8 mouse cellular contexts compared by ENCODE assay signal in genomic region chr8:106511065-106511501, GRCm38 (mm10). TPM values are rescaled to one million over a fixed set of nuclear protein-coding genes. Genes with fewer than 3 reads are reported as not detected.
DNase-seq lines count a peak whose midpoint lies in the region; ATAC-seq lines count a peak whose summit lies in the region.
"Had no signal": no experiment of that assay in that cellular context is flagged by ENCODE, and none has a peak within 500 bp of the region (broad histone marks: within the 10 kb centered on the region; RNA-seq: fewer than 3 reads in every experiment).

No protein-coding gene starts in this region.

- peak overlapping the region; percentile 35 for H3K4me3 ChIP-seq in hindbrain, embryonic 13.5 days
- H3K4me3 ChIP-seq: myocyte had no signal

- H3K4me2 ChIP-seq in hindbrain, embryonic 13.5 days = peak overlapping the region; percentile 55

- H3K27ac ChIP-seq in hindbrain, embryonic 13.5 days = peak overlapping the region; percentile 15; the same call in 1 of the 2 replicates

- no peaks in the 10 kb centered on the region for H3K36me3 ChIP-seq in hindbrain, embryonic 13.5 days

- ATAC-seq in hindbrain, embryonic 13.5 days (ENCODE audit: low FRiP score) = peak; percentile 46; the same call in 1 of the 2 replicates

- WGBS in hindbrain, embryonic 13.5 days = 1% methylated on average over 22 of the region's 22 CpGs

- DNase-seq in ES-CJ7 (ENCODE audit: low read depth, low spot score) (peak; percentile 62), ZHBTc4 (ENCODE audit: low read depth, low spot score) (peak; percentile 54)
- DNase-seq in lung, postnatal 10 days = peak; percentile 12
- no peak for DNase-seq in left cerebral cortex, postnatal 4 days
- no peak for DNase-seq in spleen, adult 18-20 months
- DNase-seq in ovary, adult 18-20 months (ENCODE audit: low spot score) = no peak

- peaks cover 86% of the 10 kb centered on the region for H3K27me3 ChIP-seq in hindbrain, embryonic 13.5 days

- peaks cover 41% of the 10 kb centered on the region for H3K4me1 ChIP-seq in hindbrain, embryonic 13.5 days (replicated peaks)

- intact Hi-C loops in left cerebral cortex, postnatal 4 days (cut with DNase I) = no loop called here

- peak overlapping the region; percentile 46 for H3K9ac ChIP-seq in hindbrain, embryonic 13.5 days

- no peaks in the 10 kb centered on the region for H3K9me3 ChIP-seq in hindbrain, embryonic 13.5 days

RNA-seq across cellular contexts. Expression of gene Cdh3, which starts 0.4 kb away (rescaled TPM):
- 2.3 and 2.7 TPM in 2 replicates for polyA plus RNA-seq in hindbrain, embryonic 13.5 days (2015; fragmentation: Nextera tagmentation; extraction: Ambion mirVana)
- total RNA-seq in left cerebral cortex, postnatal 4 days (2021) = under 1 TPM; 0.28 to 0.46 TPM

RNA-seq across cellular contexts. Expression of gene 6030452D12Rik, which starts 10.8 kb away (rescaled TPM):
- polyA plus RNA-seq in hindbrain, embryonic 13.5 days (2015; fragmentation: Nextera tagmentation; extraction: Ambion mirVana) = not detected in 2 replicates
- not detected for total RNA-seq in left cerebral cortex, postnatal 4 days (2021)
- polyA plus RNA-seq: myocyte had no signal

Comparison
In these comparisons a context has a peak if more than half of its experiments do, and no peak if none do; other contexts are left out.
1. DNase-seq: peak in ES-CJ7 (single experiment), ZHBTc4 (single experiment) and lung, postnatal 10 days (single experiment); none in left cerebral cortex, postnatal 4 days (single experiment), spleen, adult 18-20 months (0 of 2) and ovary, adult 18-20 months (single experiment).